Mouse (Mus musculus) macrophage (primary cell): ENCODE data around the gene Tmeff1. TPM values are rescaled to one million over a fixed set of nuclear protein-coding genes. Genes with fewer than 3 reads are reported as not detected.
A peak's percentile ranks its signal among the peaks of the same experiment; 100 is the strongest.

Experiments
- H3K27ac ChIP-seq: fragments of 350-480 bp; formaldehyde crosslinking; 2 replicates; pipeline ENCODE4 v1.9.0; 2021
- H3K36me3 ChIP-seq: fragments of 350-480 bp; formaldehyde crosslinking; 2 replicates; pipeline ENCODE4 v1.9.0; 2021; ENCODE audit errors: inconsistent target
- H3K4me3 ChIP-seq: fragments of 350-480 bp; formaldehyde crosslinking; 2 replicates; pipeline ENCODE4 v1.9.0; 2021; ENCODE audit errors: inconsistent target
- H3K79me2 ChIP-seq: fragments of 350-480 bp; formaldehyde crosslinking; 2 replicates; pipeline ENCODE4 v1.9.0; 2021; ENCODE audit errors: inconsistent target
- WGBS: methylation state at CpG from one replicate; pipeline ENCODE4 v1.1.7; 2026; ENCODE audit warnings: inconsistent platforms; ENCODE audit not compliant: missing documents; 5-methylcytosine and 5-hydroxymethylcytosine counted together
- polyA plus RNA-seq: library from polyadenylated mRNA; stranded (reverse); fragments of 250-400 nt; gene quantifications from 3 replicates; pipeline ENCODE4 v1.2.4, GENCODE M21; 2018; ENCODE audit warnings: inconsistent platforms
- total RNA-seq, 78 experiments: library from RNA; depleted of rRNA; stranded (reverse); fragments of 250-400 nt; gene quantifications; 1 replicate in 9 of 78; 2 replicates in 24 of 78; 3 replicates in 43 of 78; 4 replicates in 2 of 78; pipeline ENCODE4 v1.2.4; 2018; ENCODE audit warnings: inconsistent platforms in 56 of 78

The Tmeff1 gene
- 1 to 10 TPM in 1 of 26 experiments, not detected in 25; 3.7 TPM for total RNA-seq (2018; cell fraction: chromatin; rRNA removed)
- under 1 TPM in 1 of 26 experiments, not detected in 25; 0.10 TPM for total RNA-seq (2018; cell fraction: cytosol; rRNA removed)
- total RNA-seq (2018; cell fraction: nucleus; rRNA removed): under 1 TPM in 1 of 26 experiments, not detected in 25; 0.48 TPM
- polyA plus RNA-seq: 0.35 TPM in 1 of 3 replicates, not detected in the others

- Histone ChIP-seq H3K79me2 (no peaks in the 10 kb centered on the region), H3K27ac (no peak within 1 kb of the TSS), H3K36me3 (no peaks in the 10 kb centered on the region), H3K4me3 (no peak within 1 kb of the TSS)
- WGBS: 9% methylated on average over 63 of the region's 64 CpGs
These were observed at the start of gene Tmeff1 for GRCm38 (mm10) chr4:48584421-48585240. Tmeff1 (plus strand) TSS chr4:48585174.

GRCm38 (mm10) chr4:48536275-48536674 is 48.7 kb upstream of the Tmeff1 start:
- WGBS: 98% methylated on average over 5 of the region's 5 CpGs
- Histone ChIP-seq H3K79me2 (no peaks in the 10 kb centered on the region), H3K36me3 (no peaks in the 10 kb centered on the region), H3K4me3 (no peak overlapping the region), H3K27ac (no peak overlapping the region)

- H3K27ac ChIP-seq: no peak overlapping the region
- 87% methylated on average over 5 of the region's 5 CpGs for WGBS
These were observed 48.0 kb upstream of the Tmeff1 start for GRCm38 (mm10) chr4:48537024-48537423.

GRCm38 (mm10) chr4:48538581-48538980 is 46.4 kb upstream of the Tmeff1 start:
- WGBS: 93% methylated on average over 2 of the region's 2 CpGs

More at GRCm38 (mm10) chr4:48537024-48537423, 48.0 kb upstream of the Tmeff1 start:
- no peak overlapping the region for H3K4me3 ChIP-seq
- no peaks in the 10 kb centered on the region for H3K79me2 ChIP-seq
- no peaks in the 10 kb centered on the region for H3K36me3 ChIP-seq

GRCm38 (mm10) chr4:48539841-48540575 is 45.0 kb upstream of the Tmeff1 start, which contains the start of gene Msantd3:
Msantd3 (plus strand) TSS chr4:48539935.
- H3K79me2 ChIP-seq: no peaks in the 10 kb centered on the region
- no peak within 1 kb of the TSS for H3K27ac ChIP-seq
- H3K4me3 ChIP-seq: peak within 1 kb of the TSS; percentile 10; the same call in 1 of the 2 replicates
- 6% methylated on average over 53 of the region's 86 CpGs for WGBS
- no peaks in the 10 kb centered on the region for H3K36me3 ChIP-seq

More at GRCm38 (mm10) chr4:48538581-48538980, 46.4 kb upstream of the Tmeff1 start:
- H3K36me3 ChIP-seq: no peaks in the 10 kb centered on the region
- no peak overlapping the region for H3K27ac ChIP-seq
- H3K4me3 ChIP-seq: no peak overlapping the region
- no peaks in the 10 kb centered on the region for H3K79me2 ChIP-seq

- Histone ChIP-seq H3K36me3 (no peaks in the 10 kb centered on the region), H3K4me3 (peak overlapping the region; percentile 10; the same call in 1 of the 2 replicates), H3K27ac (no peak overlapping the region), H3K79me2 (no peaks in the 10 kb centered on the region)
- WGBS: under 1% methylated on average over 44 of the region's 50 CpGs
These were observed 44.3 kb upstream of the Tmeff1 start for GRCm38 (mm10) chr4:48540576-48541111.

- Histone ChIP-seq H3K36me3 (no peaks in the 10 kb centered on the region), H3K27ac (no peak overlapping the region), H3K79me2 (no peaks in the 10 kb centered on the region), H3K4me3 (no peak overlapping the region)
- 70% methylated on average over 15 of the region's 15 CpGs for WGBS
These were observed 43.3 kb upstream of the Tmeff1 start for GRCm38 (mm10) chr4:48541526-48542250.

GRCm38 (mm10) chr4:48542351-48542750 is 42.6 kb upstream of the Tmeff1 start:
- no peak overlapping the region for H3K27ac ChIP-seq
- H3K79me2 ChIP-seq: no peaks in the 10 kb centered on the region
- no peak overlapping the region for H3K4me3 ChIP-seq
- no peaks in the 10 kb centered on the region for H3K36me3 ChIP-seq
- 44% methylated on average over 5 of the region's 5 CpGs for WGBS

- WGBS: 93% methylated on average over 6 of the region's 6 CpGs
- Histone ChIP-seq H3K36me3 (no peaks in the 10 kb centered on the region), H3K79me2 (no peaks in the 10 kb centered on the region), H3K4me3 (no peak overlapping the region), H3K27ac (no peak overlapping the region)
These were observed 41.7 kb upstream of the Tmeff1 start for GRCm38 (mm10) chr4:48543071-48543865.

GRCm38 (mm10) chr4:48544141-48544540 is 40.8 kb upstream of the Tmeff1 start:
- no peaks in the 10 kb centered on the region for H3K36me3 ChIP-seq
- WGBS: 94% methylated on average over 8 of the region's 8 CpGs
- H3K27ac ChIP-seq: no peak overlapping the region
- H3K4me3 ChIP-seq: no peak overlapping the region
- no peaks in the 10 kb centered on the region for H3K79me2 ChIP-seq

- Histone ChIP-seq H3K36me3 (no peaks in the 10 kb centered on the region), H3K27ac (no peak overlapping the region), H3K79me2 (no peaks in the 10 kb centered on the region), H3K4me3 (no peak overlapping the region)
- 88% methylated on average over 12 of the region's 12 CpGs for WGBS
These were observed 39.0 kb upstream of the Tmeff1 start for GRCm38 (mm10) chr4:48545966-48546365.

- WGBS: 93% methylated on average over 9 of the region's 9 CpGs
- Histone ChIP-seq H3K27ac (no peak overlapping the region), H3K4me3 (no peak overlapping the region), H3K79me2 (no peaks in the 10 kb centered on the region), H3K36me3 (no peaks in the 10 kb centered on the region)
These were observed 38.1 kb upstream of the Tmeff1 start for GRCm38 (mm10) chr4:48546568-48547496.
